Mouse (Mus musculus) heart, postnatal 0 days (tissue): Measurements from ENCODE around the gene E330021D16Rik.

Source experiments
- CTCF ChIP-seq: IDR thresholded peaks from 2 replicates; pipeline ENCODE4 v1.5.1; 2016; ENCODE audit warnings: antibody characterized with exemption, control low read depth, low read depth
- EP300 ChIP-seq: IDR thresholded peaks from 2 replicates; pipeline ENCODE4 v1.6.1; 2016; ENCODE audit warnings: antibody characterized with exemption, low read depth

- TF ChIP-seq CTCF (no peak), EP300 (no peak)
Measured at GRCm38 (mm10) chr6:136456302-136456701, 40.9 kb upstream of the E330021D16Rik start.
